Mouse (Mus musculus) urinary bladder, postnatal 25 days (tissue): ENCODE measurements around the gene Smpdl3b.
A peak's percentile ranks its signal among the peaks of the same experiment; 100 is the strongest.

Source experiments
- DNase-seq: peaks from one replicate; pipeline ENCODE4 v3.0.0; 2022; ENCODE audit warnings: low spot score

Smpdl3b gene

DNA sequence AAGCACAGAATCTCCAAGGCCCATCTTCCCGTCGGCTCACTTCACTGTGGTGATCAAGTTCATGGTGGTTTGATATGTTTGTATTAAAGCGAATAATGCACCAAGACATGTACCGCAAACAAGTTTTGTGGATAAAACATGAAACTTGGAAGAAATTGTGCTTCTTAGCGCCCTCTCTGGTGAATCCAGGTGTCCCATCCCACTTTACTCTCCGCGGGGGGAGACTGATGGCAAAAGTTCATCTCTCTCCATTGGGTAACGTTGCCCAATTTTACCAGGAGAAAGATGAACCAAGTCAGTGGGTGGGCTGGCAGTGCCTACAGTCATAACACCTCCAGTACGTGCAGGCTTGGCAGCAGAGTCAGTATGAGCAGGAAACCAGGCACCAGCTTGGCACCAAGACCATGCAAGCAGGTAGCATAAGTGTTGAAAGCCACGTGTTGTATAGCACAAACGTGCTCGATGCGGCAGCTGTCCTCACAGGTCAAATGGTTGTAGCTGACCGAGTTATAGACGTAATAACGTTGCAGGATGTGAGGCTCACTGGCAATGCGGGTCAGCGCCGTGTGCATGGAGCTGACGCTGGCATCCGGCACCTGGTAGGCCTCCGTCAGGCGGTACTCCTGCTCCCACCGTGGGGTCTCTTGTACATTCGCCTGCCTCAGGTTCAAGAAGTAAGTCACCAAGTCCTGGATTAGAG is 23.8 kb downstream of the Smpdl3b start:
- no peak for DNase-seq

DNA sequence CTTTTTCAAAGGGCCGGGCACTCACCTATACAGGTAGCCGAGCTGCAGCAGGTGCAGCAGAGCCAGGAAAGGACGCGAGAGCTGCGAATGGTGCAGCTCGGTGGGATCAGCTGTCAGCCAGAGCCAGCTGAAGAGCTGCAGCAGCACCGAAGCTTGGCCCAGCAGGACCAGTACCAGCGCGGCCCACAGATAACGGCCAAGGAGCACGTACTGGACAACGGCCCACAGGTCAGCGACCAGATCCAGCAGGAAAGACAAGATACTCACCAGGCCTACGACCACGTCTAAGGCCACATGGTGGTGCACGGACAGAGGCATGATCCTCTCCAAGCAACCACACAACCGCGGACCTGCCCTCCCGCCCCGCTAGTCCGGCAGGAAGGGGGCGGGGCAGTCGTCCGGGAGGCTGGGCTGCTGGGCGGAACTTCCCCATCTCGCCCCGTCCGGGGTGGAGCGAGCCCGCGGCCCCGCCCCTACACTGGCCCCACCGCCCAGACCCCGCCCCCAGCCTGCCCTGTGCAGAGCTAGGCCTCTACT is 24.8 kb downstream of the Smpdl3b start, which contains the start of gene Xkr8:
Gene Xkr8, minus strand, starts transcription at position 399 of the 537 bp plus-strand sequence.
- peak; percentile 93 for DNase-seq

DNA sequence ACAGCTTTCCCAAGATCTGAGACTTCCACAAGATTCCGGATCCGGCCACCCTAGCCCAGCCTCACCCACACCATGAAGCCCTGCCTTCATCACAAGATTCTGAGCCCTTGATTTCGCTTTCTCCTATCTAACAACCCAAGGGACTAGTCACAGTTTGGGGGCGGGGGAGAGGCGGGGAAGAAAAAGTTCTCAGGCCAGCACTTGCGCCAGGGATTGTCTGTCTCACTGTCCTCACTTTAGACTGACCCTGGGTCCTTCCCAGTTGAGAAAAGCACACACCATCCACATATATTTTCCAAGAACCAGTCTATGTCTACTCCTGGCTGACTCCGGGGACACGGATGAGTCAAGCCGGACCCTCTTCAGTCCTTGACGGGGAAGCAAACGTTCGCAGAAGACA is 25.4 kb downstream of the Smpdl3b start:
- DNase-seq, result no peak

DNA sequence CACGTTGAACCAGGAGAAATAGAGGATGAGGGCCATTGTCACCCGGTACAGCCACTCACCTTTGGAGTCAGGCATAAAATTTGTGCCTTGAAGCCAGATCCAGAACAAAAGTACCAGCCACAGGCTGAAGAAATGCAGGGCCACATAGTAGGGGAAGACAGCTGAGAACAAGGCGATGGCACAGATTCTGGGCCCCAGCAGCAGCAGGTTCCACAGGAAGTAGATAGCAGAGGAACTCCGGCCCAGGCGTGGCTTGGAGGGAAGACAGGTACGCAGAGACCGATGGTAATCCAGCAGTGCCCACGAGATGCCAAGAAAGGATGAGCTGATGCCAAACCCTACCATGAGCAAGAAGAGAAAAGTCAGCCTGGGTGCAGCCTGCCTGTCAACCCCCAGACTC is 28.8 kb downstream of the Smpdl3b start:
- DNase-seq, result no peak

DNA sequence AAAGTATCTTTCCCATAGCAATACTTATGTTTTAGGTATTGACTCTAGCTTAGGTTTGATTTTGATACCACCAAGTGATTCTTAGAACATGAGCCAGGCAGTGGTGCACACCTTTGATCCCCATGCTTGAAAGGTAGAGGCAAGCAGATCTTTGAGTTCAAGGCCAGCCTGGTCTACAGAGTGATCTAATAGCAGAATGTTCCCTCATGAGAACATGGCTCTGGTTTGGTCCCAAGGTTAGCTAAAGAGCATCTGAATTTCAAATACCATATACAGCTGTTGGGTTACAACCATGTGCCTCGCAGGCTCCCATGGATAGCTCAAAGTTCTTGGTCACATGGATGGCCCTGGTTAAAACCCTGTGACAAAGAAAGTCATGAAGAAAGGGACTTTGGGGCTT is 38.8 kb downstream of the Smpdl3b start:
- no peak for DNase-seq

DNA sequence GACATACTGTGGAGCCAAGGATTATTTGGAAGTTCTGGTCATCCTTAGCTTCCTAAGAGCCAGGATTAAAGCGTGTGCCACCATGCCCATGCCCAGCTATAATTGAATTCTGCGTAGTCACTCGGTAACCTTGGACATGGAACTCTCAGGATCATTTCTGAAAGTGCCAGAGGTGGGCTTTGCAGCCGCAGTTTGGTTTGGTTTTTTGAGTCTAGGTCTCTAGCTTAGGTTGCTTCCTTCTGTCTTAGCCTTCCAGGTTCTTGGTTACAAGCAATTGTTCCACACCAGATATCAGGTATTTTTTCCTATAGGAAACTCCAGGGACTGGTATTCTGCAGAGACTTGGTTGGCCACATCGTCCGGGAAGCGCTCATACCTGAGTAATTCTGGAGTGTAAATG is 43.9 kb downstream of the Smpdl3b start:
- no peak for DNase-seq

DNA sequence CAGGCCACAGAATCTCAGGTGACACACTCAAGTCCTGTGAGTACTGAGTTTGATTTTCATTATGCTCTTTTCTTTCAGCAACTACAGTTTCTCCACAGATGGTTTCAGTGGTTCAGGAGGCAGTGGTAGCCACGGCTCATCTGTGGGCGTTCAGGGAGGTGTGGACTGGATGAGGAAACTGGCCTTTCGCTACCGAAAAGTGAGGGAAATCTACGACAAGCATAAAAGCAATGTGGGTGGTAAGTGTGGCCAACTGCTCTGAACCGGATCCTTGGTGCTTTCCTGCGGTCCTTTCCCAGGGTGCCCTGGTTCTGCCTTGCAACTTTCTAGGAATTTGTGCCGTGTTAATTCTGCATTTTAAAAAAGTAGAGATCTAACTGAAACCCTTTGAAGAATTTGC is 50.2 kb downstream of the Smpdl3b start:
- DNase-seq, result no peak

DNA sequence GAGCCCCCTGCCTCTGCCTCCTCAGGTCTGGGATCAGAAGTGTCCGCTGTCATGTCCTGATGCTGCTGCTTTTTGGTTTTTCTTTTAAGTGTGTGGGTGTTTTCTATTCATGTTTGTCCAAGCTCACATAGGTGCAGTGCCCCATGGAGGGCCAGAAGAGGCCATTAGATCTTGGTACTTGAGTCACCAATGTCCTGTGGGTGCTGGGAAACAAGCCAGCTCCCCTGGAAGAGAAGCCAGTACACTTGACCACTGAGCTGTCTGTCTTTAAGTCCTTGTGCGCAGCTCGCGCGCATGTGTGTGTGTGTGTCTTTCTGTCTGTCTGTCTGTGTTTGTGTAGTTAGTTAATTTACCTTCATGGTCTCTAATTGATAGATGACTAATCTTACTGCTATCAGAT is 55.0 kb downstream of the Smpdl3b start:
- DNase-seq, result no peak

DNA sequence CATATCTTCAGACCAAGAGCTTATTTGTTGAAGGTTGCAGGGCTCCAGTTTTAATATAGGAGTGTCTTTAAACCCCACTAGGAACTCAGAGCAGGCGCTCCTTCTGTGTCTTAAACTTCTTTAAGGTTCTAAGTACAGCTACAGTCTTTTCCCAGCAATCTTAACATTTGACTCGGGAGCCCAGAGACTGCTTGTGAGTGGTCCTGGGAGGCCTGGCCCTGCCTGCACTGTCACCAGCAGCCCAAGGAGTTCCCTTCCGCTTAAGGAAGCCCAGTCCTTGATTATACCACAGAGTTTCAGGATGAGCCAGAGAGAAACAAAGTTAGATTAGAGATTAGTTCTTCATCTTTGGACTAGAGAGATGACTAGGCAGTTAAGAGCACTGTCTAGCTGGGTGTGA is 63.7 kb downstream of the Smpdl3b start:
- no peak for DNase-seq

DNA sequence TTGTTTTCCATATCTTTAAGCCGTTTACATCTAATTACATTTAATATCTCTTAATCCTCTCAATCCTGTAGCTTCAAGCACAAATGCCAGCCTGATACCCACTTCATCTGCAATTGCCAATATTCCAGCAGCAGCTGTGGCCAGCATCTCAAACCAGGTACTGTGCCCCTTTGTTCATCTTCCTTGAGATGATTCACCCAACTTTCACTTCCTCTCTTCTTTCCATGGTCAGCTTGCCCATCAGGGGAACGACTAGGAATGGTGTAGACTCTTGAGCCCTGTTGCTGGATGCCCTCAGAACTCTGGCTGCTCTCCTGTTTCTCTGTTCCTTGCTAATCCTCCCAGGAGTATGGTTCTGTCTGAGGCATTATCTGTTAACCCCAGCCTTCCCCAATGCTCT is 67.4 kb downstream of the Smpdl3b start:
- DNase-seq, result no peak
